Mouse (Mus musculus): ENCODE measurements around the gene Trappc4.

DNA sequence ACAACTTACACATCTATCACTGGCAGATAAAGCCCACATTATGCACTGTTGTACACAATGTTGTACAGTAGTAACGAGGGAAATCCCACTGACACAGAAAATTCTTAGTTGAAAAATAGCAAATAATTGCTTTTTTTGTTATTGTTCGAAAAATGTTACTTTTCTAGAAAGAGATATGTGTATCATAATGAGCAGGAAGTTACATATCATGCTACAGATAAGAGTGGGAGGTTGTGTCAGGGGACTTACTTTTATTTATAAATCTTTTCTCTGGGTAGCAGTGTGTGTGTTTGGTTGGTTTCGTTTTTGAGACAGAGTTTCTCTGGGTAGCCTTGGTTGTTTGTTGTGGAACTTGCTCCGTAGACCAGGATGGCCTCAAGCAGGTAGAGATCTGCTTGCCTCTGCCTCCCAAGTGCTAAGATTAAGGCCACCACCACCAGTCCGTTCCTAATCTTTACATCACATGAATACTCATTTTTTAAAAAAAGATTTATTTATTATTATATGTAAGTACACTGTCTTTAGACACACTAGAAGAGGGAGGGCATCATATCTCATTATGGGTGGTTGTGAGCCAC lies 29.2 kb downstream of the Trappc4 start:
- TF ChIP-seq ZNF384 (IDR thresholded peaks at IDR 0.05; ENCODE audit: low read depth, low read length) (no peak), CHD2 (IDR thresholded peaks at IDR 0.05; ENCODE audit: low read depth, low read length) (no peak), HCFC1 (IDR thresholded peaks at IDR 0.05; ENCODE audit: borderline replicate concordance, insufficient read depth, low read length) (no peak), MAFK (IDR thresholded peaks at IDR 0.05; ENCODE audit: insufficient read depth, low read depth, low read length) (no peak), ZC3H11A (IDR thresholded peaks at IDR 0.05; ENCODE audit: borderline replicate concordance, low read depth, low read length) (no peak)

Measured in ES-E14 (cell line).